Mouse (Mus musculus) embryonic facial prominence, embryonic 13.5 days (tissue): ENCODE results near the gene Sh3gl2. TPM values are rescaled to one million over a fixed set of nuclear protein-coding genes. Genes with fewer than 3 reads are reported as not detected.

Experiments
- ATAC-seq: fragments of 200-750 bp; cut with Nextera tagmentation; 2 replicates; pipeline ENCODE4 v1.8.0; 2017; ENCODE audit warnings: low read depth; ENCODE audit not compliant: insufficient number of reproducible peaks, insufficient read depth, low FRiP score, low TSS enrichment
- H3K27ac ChIP-seq: fragments of 300-500 bp; sonication (generic); 2 replicates; pipeline ENCODE4 v1.5.1; 2015; ENCODE audit warnings: moderate library complexity, mild to moderate bottlenecking, inconsistent platforms
- H3K27me3 ChIP-seq: fragments of 300-500 bp; sonication (generic); 2 replicates; pipeline ENCODE4 v1.6.1; 2015; ENCODE audit warnings: mild to moderate bottlenecking, inconsistent platforms
- H3K36me3 ChIP-seq: fragments of 300-500 bp; sonication (generic); 2 replicates; pipeline ENCODE4 v1.6.1; 2015; ENCODE audit warnings: mild to moderate bottlenecking, inconsistent platforms
- H3K4me1 ChIP-seq: fragments of 300-500 bp; sonication (generic); 2 replicates; pipeline ENCODE4 v1.6.1; 2015; ENCODE audit warnings: inconsistent platforms
- H3K4me2 ChIP-seq: fragments of 300-500 bp; sonication (generic); 2 replicates; pipeline ENCODE4 v1.6.1; 2015; ENCODE audit warnings: moderate library complexity, mild to moderate bottlenecking, inconsistent platforms
- H3K4me3 ChIP-seq: fragments of 300-500 bp; sonication (generic); 2 replicates; pipeline ENCODE4 v1.5.1; 2015; ENCODE audit warnings: mild to moderate bottlenecking, inconsistent platforms
- H3K9ac ChIP-seq: fragments of 300-500 bp; sonication (generic); 2 replicates; pipeline ENCODE4 v1.6.1; 2015; ENCODE audit warnings: mild to moderate bottlenecking, inconsistent platforms
- H3K9me3 ChIP-seq: fragments of 300-500 bp; sonication (generic); 2 replicates; pipeline ENCODE4 v1.6.1; 2016; ENCODE audit warnings: inconsistent platforms
- WGBS: fragments of 180-500 bp; shearing (Covaris S2); methylation state at CpG from one replicate; pipeline ENCODE4 v1.1.7; 2015; ENCODE audit warnings: mixed read lengths; 5-methylcytosine and 5-hydroxymethylcytosine counted together
- polyA plus RNA-seq: library from polyadenylated mRNA; unstranded; fragments of >200 nt; fragmentation: Nextera tagmentation; extraction: Ambion mirVana; gene quantifications from 2 replicates; pipeline ENCODE4 v1.2.1, GENCODE M21; 2015

Gene Sh3gl2
- polyA plus RNA-seq, 1 experiment from 2014 or later = 6.1 TPM

- no peaks in the 10 kb centered on the region for H3K36me3 ChIP-seq
- ATAC-seq = no peak
- WGBS = 70% methylated on average over 14 of the region's 14 CpGs
These were observed 27.8 kb downstream of the Sh3gl2 start for GRCm38 (mm10) chr4:85232386-85233381.

GRCm38 (mm10) chr4:85241675-85242074 is 36.7 kb downstream of the Sh3gl2 start:
- H3K4me3 ChIP-seq = no peak overlapping the region
- no peak overlapping the region for H3K4me2 ChIP-seq
- no peak overlapping the region for H3K27ac ChIP-seq
- H3K4me1 ChIP-seq = no peaks in the 10 kb centered on the region
- no peak overlapping the region for H3K9ac ChIP-seq
- H3K9me3 ChIP-seq = no peaks in the 10 kb centered on the region
- H3K36me3 ChIP-seq = no peaks in the 10 kb centered on the region
- H3K27me3 ChIP-seq = no peaks in the 10 kb centered on the region
- 73% methylated on average over 3 of the region's 3 CpGs for WGBS
- no peak for ATAC-seq

More at GRCm38 (mm10) chr4:85232386-85233381, 27.8 kb downstream of the Sh3gl2 start:
- Histone ChIP-seq H3K4me1 (peaks cover 6% of the 10 kb centered on the region; the same call in 1 of the 2 replicates), H3K27me3 (no peaks in the 10 kb centered on the region), H3K9me3 (no peaks in the 10 kb centered on the region), H3K4me2 (no peak overlapping the region), H3K27ac (no peak overlapping the region), H3K9ac (no peak overlapping the region), H3K4me3 (no peak overlapping the region)

- Histone ChIP-seq H3K27me3 (no peaks in the 10 kb centered on the region), H3K27ac (no peak overlapping the region), H3K4me2 (no peak overlapping the region), H3K4me1 (no peaks in the 10 kb centered on the region), H3K9ac (no peak overlapping the region), H3K36me3 (no peaks in the 10 kb centered on the region), H3K4me3 (no peak overlapping the region), H3K9me3 (no peaks in the 10 kb centered on the region)
- ATAC-seq = no peak
- 86% methylated on average over 2 of the region's 2 CpGs for WGBS
These were observed 37.6 kb downstream of the Sh3gl2 start for GRCm38 (mm10) chr4:85242562-85242961.

GRCm38 (mm10) chr4:85248673-85249072 is 43.7 kb downstream of the Sh3gl2 start:
- no peak for ATAC-seq
- Histone ChIP-seq H3K27me3 (no peaks in the 10 kb centered on the region), H3K4me1 (0 out of 2 replicates have a peak, but pooled peaks cover 7% of the 10 kb centered on the region), H3K4me2 (no peak overlapping the region), H3K4me3 (no peak overlapping the region), H3K27ac (no peak overlapping the region), H3K36me3 (no peaks in the 10 kb centered on the region), H3K9me3 (no peaks in the 10 kb centered on the region), H3K9ac (no peak overlapping the region)
- 88% methylated on average over 3 of the region's 3 CpGs for WGBS

GRCm38 (mm10) chr4:85250271-85250670 is 45.3 kb downstream of the Sh3gl2 start:
- Histone ChIP-seq H3K36me3 (no peaks in the 10 kb centered on the region), H3K4me1 (0 out of 2 replicates have a peak, but pooled peaks cover 7% of the 10 kb centered on the region), H3K4me2 (no peak overlapping the region), H3K9me3 (no peaks in the 10 kb centered on the region), H3K4me3 (no peak overlapping the region), H3K27ac (no peak overlapping the region), H3K9ac (no peak overlapping the region), H3K27me3 (no peaks in the 10 kb centered on the region)
- ATAC-seq = no peak
- 69% methylated on average over 2 of the region's 2 CpGs for WGBS

GRCm38 (mm10) chr4:85250786-85251185 is 45.9 kb downstream of the Sh3gl2 start:
- Histone ChIP-seq H3K36me3 (no peaks in the 10 kb centered on the region), H3K27ac (no peak overlapping the region), H3K9me3 (no peaks in the 10 kb centered on the region), H3K27me3 (no peaks in the 10 kb centered on the region), H3K4me1 (0 out of 2 replicates have a peak, but pooled peaks cover 7% of the 10 kb centered on the region), H3K4me3 (no peak overlapping the region), H3K4me2 (no peak overlapping the region), H3K9ac (no peak overlapping the region)
- WGBS = 64% methylated on average over 2 of the region's 2 CpGs
- no peak for ATAC-seq

- H3K27ac ChIP-seq = no peak overlapping the region
- H3K9ac ChIP-seq = no peak overlapping the region
- no peaks in the 10 kb centered on the region for H3K9me3 ChIP-seq
- WGBS = 88% methylated on average over 8 of the region's 8 CpGs
- no peak overlapping the region for H3K4me2 ChIP-seq
- 0 out of 2 replicates have a peak, but pooled peaks cover 5% of the 10 kb centered on the region for H3K4me1 ChIP-seq
- no peak for ATAC-seq
- no peaks in the 10 kb centered on the region for H3K27me3 ChIP-seq
- no peaks in the 10 kb centered on the region for H3K36me3 ChIP-seq
- H3K4me3 ChIP-seq = no peak overlapping the region
These were observed 51.0 kb downstream of the Sh3gl2 start for GRCm38 (mm10) chr4:85255771-85256389.

GRCm38 (mm10) chr4:85256461-85257202 is 51.7 kb downstream of the Sh3gl2 start:
- no peak overlapping the region for H3K4me2 ChIP-seq
- H3K9me3 ChIP-seq = no peaks in the 10 kb centered on the region
- no peak overlapping the region for H3K9ac ChIP-seq
- no peak for ATAC-seq
- no peak overlapping the region for H3K4me3 ChIP-seq
- no peaks in the 10 kb centered on the region for H3K36me3 ChIP-seq
- no peaks in the 10 kb centered on the region for H3K27me3 ChIP-seq
- H3K4me1 ChIP-seq = no peaks in the 10 kb centered on the region
- 85% methylated on average over 5 of the region's 5 CpGs for WGBS
- H3K27ac ChIP-seq = no peak overlapping the region

GRCm38 (mm10) chr4:85257771-85258341 is 52.9 kb downstream of the Sh3gl2 start:
- H3K4me3 ChIP-seq = no peak overlapping the region
- no peak overlapping the region for H3K27ac ChIP-seq
- no peak for ATAC-seq
- H3K36me3 ChIP-seq = no peaks in the 10 kb centered on the region
- H3K4me1 ChIP-seq = no peaks in the 10 kb centered on the region
- H3K27me3 ChIP-seq = no peaks in the 10 kb centered on the region
- H3K4me2 ChIP-seq = no peak overlapping the region
- H3K9me3 ChIP-seq = no peaks in the 10 kb centered on the region
- WGBS = 82% methylated on average over 4 of the region's 4 CpGs
- no peak overlapping the region for H3K9ac ChIP-seq

GRCm38 (mm10) chr4:85260687-85261658 is 56.0 kb downstream of the Sh3gl2 start:
- no peak for ATAC-seq
- no peak overlapping the region for H3K27ac ChIP-seq
- no peaks in the 10 kb centered on the region for H3K36me3 ChIP-seq
- no peak overlapping the region for H3K4me3 ChIP-seq
- no peaks in the 10 kb centered on the region for H3K9me3 ChIP-seq
- no peak overlapping the region for H3K4me2 ChIP-seq
- no peak overlapping the region for H3K9ac ChIP-seq
- no peaks in the 10 kb centered on the region for H3K4me1 ChIP-seq
- 88% methylated on average over 12 of the region's 12 CpGs for WGBS
- no peaks in the 10 kb centered on the region for H3K27me3 ChIP-seq
